Mouse (Mus musculus) brain, embryonic 14.5 days (tissue): ENCODE measurements around the gene Slc25a47.

Source experiments
- CTCF ChIP-seq: fragments of 200-500 bp; IDR thresholded peaks from 2 replicates; pipeline ENCODE4 v1.5.1; 2012; ENCODE audit warnings: inconsistent platforms, mild to moderate bottlenecking, moderate library complexity, borderline replicate concordance; ENCODE audit not compliant: insufficient read depth, insufficient read length; ENCODE audit errors: extremely low read depth
- POLR2A ChIP-seq: fragments of 200-500 bp; IDR thresholded peaks from 2 replicates; pipeline ENCODE4 v1.6.1; 2012; ENCODE audit warnings: mild to moderate bottlenecking, inconsistent platforms, borderline replicate concordance; ENCODE audit not compliant: poor library complexity, insufficient read depth, insufficient read length, severe bottlenecking; ENCODE audit errors: extremely low read depth

DNA sequence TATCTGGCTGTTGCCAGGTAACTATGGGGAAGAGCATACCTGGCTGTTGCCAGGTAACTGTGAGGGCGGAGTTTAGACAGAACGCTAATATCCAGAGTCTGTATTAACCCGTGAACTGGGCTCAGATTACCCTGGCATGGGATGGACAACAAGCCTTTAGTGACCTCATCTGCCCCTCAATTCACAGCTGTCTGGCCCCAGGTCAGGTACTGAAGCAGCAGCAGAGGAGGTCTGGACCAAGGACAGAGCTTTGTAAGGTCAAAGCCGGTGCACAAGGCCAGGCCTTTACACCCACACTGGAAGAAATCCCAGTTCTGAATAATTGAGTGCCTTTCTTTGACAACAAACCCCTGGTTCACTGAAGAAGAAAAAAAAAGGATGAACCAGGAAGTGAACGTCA is 6.2 kb upstream of the Slc25a47 start:
- TF ChIP-seq CTCF = no peak
- no peak for TF ChIP-seq POLR2A
